Mouse (Mus musculus) embryonic facial prominence, embryonic 10.5 days (tissue): ENCODE measurements around the gene Rbp7. TPM values are rescaled to one million over a fixed set of nuclear protein-coding genes. Genes with fewer than 3 reads are reported as not detected.

Experiments used
- DNase-seq: peaks from one replicate; pipeline ENCODE4 v3.0.0-alpha.2; 2017; ENCODE audit warnings: low spot score
- H3K27ac ChIP-seq: fragments of 300-500 bp; sonication (generic); replicated peaks from 2 replicates; pipeline ENCODE4 v1.5.1; 2016; ENCODE audit warnings: mild to moderate bottlenecking
- H3K27me3 ChIP-seq: fragments of 300-500 bp; sonication (generic); replicated peaks from 2 replicates; pipeline ENCODE4 v1.6.1; 2016; ENCODE audit warnings: low read depth, mild to moderate bottlenecking; ENCODE audit not compliant: poor library complexity, severe bottlenecking
- H3K36me3 ChIP-seq: fragments of 300-500 bp; sonication (generic); replicated peaks from 2 replicates; pipeline ENCODE4 v1.6.1; 2016; ENCODE audit warnings: mild to moderate bottlenecking, moderate library complexity
- H3K4me1 ChIP-seq: fragments of 300-500 bp; sonication (generic); 2 replicates; pipeline ENCODE4 v1.6.1; 2016
- H3K4me3 ChIP-seq: fragments of 300-500 bp; sonication (generic); 2 replicates; pipeline ENCODE4 v1.5.1; 2016; ENCODE audit warnings: mild to moderate bottlenecking, moderate library complexity
- H3K9me3 ChIP-seq: fragments of 300-500 bp; sonication (generic); 2 replicates; pipeline ENCODE4 v1.6.1; 2016; ENCODE audit warnings: mild to moderate bottlenecking
- WGBS: fragments of 180-500 bp; shearing (Covaris S2); methylation state at CpG from one replicate; pipeline ENCODE4 v1.1.7; 2016; 5-methylcytosine and 5-hydroxymethylcytosine counted together
- polyA plus RNA-seq: library from polyadenylated mRNA; unstranded; fragments of >200 nt; fragmentation: Nextera tagmentation; extraction: Ambion mirVana; gene quantifications from 2 replicates; pipeline ENCODE4 v1.2.1, GENCODE M21; 2016

Rbp7 gene
- not detected in 2 replicates for polyA plus RNA-seq

- Histone ChIP-seq H3K27ac (no peak within 1 kb of the TSS), H3K4me3 (no peak within 1 kb of the TSS), H3K9me3 (no peaks in the 10 kb centered on the region), H3K27me3 (no peaks in the 10 kb centered on the region), H3K4me1 (no peaks in the 10 kb centered on the region), H3K36me3 (no peaks in the 10 kb centered on the region)
- WGBS, result 53% methylated on average over 8 of the region's 8 CpGs
- no peak for DNase-seq
Measured at GRCm38 (mm10) chr4:149454879-149455278, at the start of gene Rbp7. Rbp7 (minus strand) TSS chr4:149454978.

GRCm38 (mm10) chr4:149504363-149504762, 49.6 kb upstream of the Rbp7 start:
- H3K4me3 ChIP-seq, result no peak overlapping the region
- no peaks in the 10 kb centered on the region for H3K27me3 ChIP-seq
- no peak for DNase-seq
- H3K4me1 ChIP-seq, result peaks cover 11% of the 10 kb centered on the region
- WGBS, result 79% methylated on average over 5 of the region's 5 CpGs
- H3K36me3 ChIP-seq, result peaks cover 38% of the 10 kb centered on the region
- H3K9me3 ChIP-seq, result no peaks in the 10 kb centered on the region
- no peak overlapping the region for H3K27ac ChIP-seq

GRCm38 (mm10) chr4:149499790-149500189, 45.0 kb upstream of the Rbp7 start:
- Histone ChIP-seq H3K9me3 (no peaks in the 10 kb centered on the region), H3K27me3 (no peaks in the 10 kb centered on the region), H3K4me3 (no peak overlapping the region), H3K27ac (no peak overlapping the region), H3K4me1 (peaks cover 20% of the 10 kb centered on the region), H3K36me3 (peaks cover 81% of the 10 kb centered on the region)
- WGBS, result 81% methylated on average over 5 of the region's 5 CpGs
- DNase-seq, result no peak

GRCm38 (mm10) chr4:149498901-149499300, 44.1 kb upstream of the Rbp7 start:
- peaks cover 15% of the 10 kb centered on the region for H3K4me1 ChIP-seq
- H3K27ac ChIP-seq, result no peak overlapping the region
- WGBS, result 83% methylated on average over 8 of the region's 8 CpGs
- no peaks in the 10 kb centered on the region for H3K27me3 ChIP-seq
- H3K36me3 ChIP-seq, result peaks cover 90% of the 10 kb centered on the region
- no peaks in the 10 kb centered on the region for H3K9me3 ChIP-seq
- no peak for DNase-seq
- no peak overlapping the region for H3K4me3 ChIP-seq

- peaks cover 15% of the 10 kb centered on the region for H3K4me1 ChIP-seq
- peak overlapping the region; percentile 81 for H3K27ac ChIP-seq
- no peaks in the 10 kb centered on the region for H3K27me3 ChIP-seq
- no peak overlapping the region for H3K4me3 ChIP-seq
- WGBS, result 16% methylated on average over 2 of the region's 2 CpGs
- peak; percentile 54 for DNase-seq
- peaks cover 95% of the 10 kb centered on the region for H3K36me3 ChIP-seq
- no peaks in the 10 kb centered on the region for H3K9me3 ChIP-seq
Measured at GRCm38 (mm10) chr4:149496612-149497011, 41.8 kb upstream of the Rbp7 start.

GRCm38 (mm10) chr4:149491151-149491550, 36.4 kb upstream of the Rbp7 start:
- no peaks in the 10 kb centered on the region for H3K27me3 ChIP-seq
- peaks cover 94% of the 10 kb centered on the region for H3K36me3 ChIP-seq
- 94% methylated on average over 3 of the region's 3 CpGs for whole genome bisulfite sequencing
- no peak overlapping the region for H3K4me3 ChIP-seq
- no peaks in the 10 kb centered on the region for H3K9me3 ChIP-seq
- H3K4me1 ChIP-seq, result peaks cover 17% of the 10 kb centered on the region
- no peak overlapping the region for H3K27ac ChIP-seq
- no peak for DNase-seq

- Histone ChIP-seq H3K27me3 (no peaks in the 10 kb centered on the region), H3K36me3 (peaks cover 81% of the 10 kb centered on the region)
Measured at GRCm38 (mm10) chr4:149489415-149490240, 34.9 kb upstream of the Rbp7 start.

GRCm38 (mm10) chr4:149487729-149488128, 33.0 kb upstream of the Rbp7 start:
- Histone ChIP-seq H3K9me3 (no peaks in the 10 kb centered on the region), H3K27ac (no peak overlapping the region), H3K4me3 (no peak overlapping the region), H3K4me1 (peaks cover 26% of the 10 kb centered on the region), H3K36me3 (peaks cover 62% of the 10 kb centered on the region), H3K27me3 (no peaks in the 10 kb centered on the region)
- WGBS, result 93% methylated on average over 12 of the region's 12 CpGs
- no peak for DNase-seq

More at GRCm38 (mm10) chr4:149489415-149490240, 34.9 kb upstream of the Rbp7 start:
- Histone ChIP-seq H3K27ac (no peak overlapping the region), H3K4me3 (no peak overlapping the region), H3K4me1 (peaks cover 17% of the 10 kb centered on the region), H3K9me3 (no peaks in the 10 kb centered on the region)
- DNase-seq, result no peak
- 94% methylated on average over 14 of the region's 14 CpGs for WGBS

GRCm38 (mm10) chr4:149485825-149486206, 31.0 kb upstream of the Rbp7 start:
- no peaks in the 10 kb centered on the region for H3K9me3 ChIP-seq
- peaks cover 43% of the 10 kb centered on the region for H3K36me3 ChIP-seq
- no peaks in the 10 kb centered on the region for H3K27me3 ChIP-seq
- peaks cover 26% of the 10 kb centered on the region for H3K4me1 ChIP-seq
- peak overlapping the region; percentile 91 for H3K27ac ChIP-seq
- peak; percentile 29 for DNase-seq
- WGBS, result 2% methylated on average over 10 of the region's 10 CpGs
- H3K4me3 ChIP-seq, result peak overlapping the region; percentile 95

GRCm38 (mm10) chr4:149485053-149485824, 30.5 kb upstream of the Rbp7 start, which contains the start of the genes Nmnat1 and Lzic:
Nmnat1 (minus strand) TSS chr4:149485202.
Lzic (plus strand) TSS chr4:149485229.
- under 1% methylated on average over 60 of the region's 60 CpGs for WGBS
- H3K27me3 ChIP-seq, result no peaks in the 10 kb centered on the region
- DNase-seq, result peak; percentile 98

GRCm38 (mm10) chr4:149484566-149484965, 29.8 kb upstream of the Rbp7 start:
- H3K9me3 ChIP-seq, result no peaks in the 10 kb centered on the region
- H3K36me3 ChIP-seq, result peaks cover 30% of the 10 kb centered on the region
- 56% methylated on average over 3 of the region's 3 CpGs for WGBS
- H3K27me3 ChIP-seq, result no peaks in the 10 kb centered on the region
- H3K27ac ChIP-seq, result peak overlapping the region; percentile 91
- H3K4me3 ChIP-seq, result peak overlapping the region; percentile 95
- DNase-seq, result no peak
- H3K4me1 ChIP-seq, result peaks cover 26% of the 10 kb centered on the region

More at GRCm38 (mm10) chr4:149485053-149485824, 30.5 kb upstream of the Rbp7 start, which contains the start of the genes Nmnat1 and Lzic:
- Histone ChIP-seq H3K9me3 (no peaks in the 10 kb centered on the region), H3K36me3 (peaks cover 37% of the 10 kb centered on the region), H3K4me1 (peaks cover 26% of the 10 kb centered on the region), H3K4me3 (peak within 1 kb of the TSS; percentile 95), H3K27ac (peak within 1 kb of the TSS; percentile 91)

- no peak for DNase-seq
Measured at GRCm38 (mm10) chr4:149477078-149477477, 22.3 kb upstream of the Rbp7 start, which contains the start of gene Tmem274. Tmem274 (plus strand) TSS chr4:149477378.

More at GRCm38 (mm10) chr4:149477078-149477477, 22.3 kb upstream of the Rbp7 start, which contains the start of gene Tmem274:
- Histone ChIP-seq H3K36me3 (peaks cover 29% of the 10 kb centered on the region), H3K27me3 (no peaks in the 10 kb centered on the region), H3K4me3 (no peak within 1 kb of the TSS), H3K9me3 (no peaks in the 10 kb centered on the region; the same call in 1 of the 2 replicates), H3K27ac (no peak within 1 kb of the TSS), H3K4me1 (no peaks in the 10 kb centered on the region)
- WGBS, result 78% methylated on average over 11 of the region's 11 CpGs
